Mouse (Mus musculus): ENCODE data around the gene Htr3b. TPM values are rescaled to one million over a fixed set of nuclear protein-coding genes. Genes with fewer than 3 reads are reported as not detected.
A peak's percentile ranks its signal among the peaks of the same experiment; 100 is the strongest.

Htr3b gene
- polyA plus RNA-seq, 1 experiment from 2014 or later, result not detected

GRCm38 (mm10) chr9:48916011-48916788 is 48.6 kb downstream of the Htr3b start:
- no peaks in the 10 kb centered on the region for H3K9me3 ChIP-seq (replicated peaks)
- no peak for ATAC-seq (ENCODE audit: insufficient number of reproducible peaks, low FRiP score)
- 65% methylated on average over 18 of the region's 18 CpGs for WGBS
- peaks cover 3% of the 10 kb centered on the region for H3K4me1 ChIP-seq (replicated peaks)
- H3K27me3 ChIP-seq (replicated peaks), result no peaks in the 10 kb centered on the region
- no peaks in the 10 kb centered on the region for H3K36me3 ChIP-seq
- no peak overlapping the region for H3K4me2 ChIP-seq
- no peak overlapping the region for H3K27ac ChIP-seq (ENCODE audit: poor library complexity, severe bottlenecking)
- no peak overlapping the region for H3K9ac ChIP-seq
- H3K4me3 ChIP-seq, result no peak overlapping the region

- H3K27ac ChIP-seq (ENCODE audit: poor library complexity, severe bottlenecking), result no peak within 1 kb of the TSS
- peaks cover 9% of the 10 kb centered on the region for H3K4me1 ChIP-seq (replicated peaks)
- WGBS, result 5% methylated on average over 9 of the region's 9 CpGs
- peaks cover 10% of the 10 kb centered on the region for H3K27me3 ChIP-seq (replicated peaks)
- no peaks in the 10 kb centered on the region for H3K9me3 ChIP-seq (replicated peaks)
- no peaks in the 10 kb centered on the region for H3K36me3 ChIP-seq
- no peak within 1 kb of the TSS for H3K4me3 ChIP-seq
- peak within 1 kb of the TSS; percentile 58 for H3K4me2 ChIP-seq
- peak; percentile 9; the same call in 1 of the 2 replicates for ATAC-seq (ENCODE audit: insufficient number of reproducible peaks, low FRiP score)
- 0 out of 2 replicates have a peak within 1 kb of the TSS, but pooled peaks have one; percentile 4 for H3K9ac ChIP-seq
These were observed 53.8 kb downstream of the Htr3b start, which contains the start of gene Htr3a for GRCm38 (mm10) chr9:48910885-48911537. TSS of gene Htr3a (minus strand) at chr9:48911099.

GRCm38 (mm10) chr9:48904421-48904820 is 60.4 kb downstream of the Htr3b start:
- Histone ChIP-seq H3K9me3 (replicated peaks) (no peaks in the 10 kb centered on the region), H3K36me3 (no peaks in the 10 kb centered on the region), H3K9ac (no peak overlapping the region), H3K4me2 (no peak overlapping the region), H3K4me1 (replicated peaks) (no peaks in the 10 kb centered on the region), H3K27ac (ENCODE audit: poor library complexity, severe bottlenecking) (no peak overlapping the region), H3K4me3 (no peak overlapping the region), H3K27me3 (replicated peaks) (peaks cover 7% of the 10 kb centered on the region; the same call in 1 of the 2 replicates)
- no peak for ATAC-seq (ENCODE audit: insufficient number of reproducible peaks, low FRiP score)
- 82% methylated on average over 5 of the region's 5 CpGs for WGBS

- Histone ChIP-seq H3K9me3 (replicated peaks) (no peaks in the 10 kb centered on the region), H3K4me2 (no peak overlapping the region), H3K27ac (ENCODE audit: poor library complexity, severe bottlenecking) (no peak overlapping the region), H3K36me3 (no peaks in the 10 kb centered on the region), H3K9ac (no peak overlapping the region), H3K4me1 (replicated peaks) (no peaks in the 10 kb centered on the region), H3K4me3 (no peak overlapping the region), H3K27me3 (replicated peaks) (peaks cover 7% of the 10 kb centered on the region; the same call in 1 of the 2 replicates)
- 67% methylated on average over 2 of the region's 2 CpGs for WGBS
- ATAC-seq (ENCODE audit: insufficient number of reproducible peaks, low FRiP score), result no peak
These were observed 61.0 kb downstream of the Htr3b start for GRCm38 (mm10) chr9:48903766-48904165.

- no peak overlapping the region for H3K4me3 ChIP-seq
- no peaks in the 10 kb centered on the region for H3K9me3 ChIP-seq (replicated peaks)
- no peak overlapping the region for H3K4me2 ChIP-seq
- no peak for ATAC-seq (ENCODE audit: insufficient number of reproducible peaks, low FRiP score)
- 15% methylated on average over 8 of the region's 8 CpGs for WGBS
- no peak overlapping the region for H3K9ac ChIP-seq
- no peaks in the 10 kb centered on the region for H3K36me3 ChIP-seq
- H3K27ac ChIP-seq (ENCODE audit: poor library complexity, severe bottlenecking), result no peak overlapping the region
- H3K4me1 ChIP-seq (replicated peaks), result no peaks in the 10 kb centered on the region
- H3K27me3 ChIP-seq (replicated peaks), result peaks cover 27% of the 10 kb centered on the region
These were observed 66.2 kb downstream of the Htr3b start for GRCm38 (mm10) chr9:48898551-48898950.

- H3K4me3 ChIP-seq, result no peak overlapping the region
- 30% methylated on average over 18 of the region's 18 CpGs for WGBS
These were observed 68.8 kb downstream of the Htr3b start for GRCm38 (mm10) chr9:48895819-48896536.

GRCm38 (mm10) chr9:48894755-48895154 is 70.0 kb downstream of the Htr3b start:
- no peak overlapping the region for H3K4me3 ChIP-seq
- H3K4me2 ChIP-seq, result no peak overlapping the region
- no peaks in the 10 kb centered on the region for H3K36me3 ChIP-seq
- no peak overlapping the region for H3K9ac ChIP-seq
- H3K27me3 ChIP-seq (replicated peaks), result peaks cover 25% of the 10 kb centered on the region
- no peak overlapping the region for H3K27ac ChIP-seq (ENCODE audit: poor library complexity, severe bottlenecking)
- ATAC-seq (ENCODE audit: insufficient number of reproducible peaks, low FRiP score), result no peak
- WGBS, result 62% methylated on average over 6 of the region's 6 CpGs
- no peaks in the 10 kb centered on the region for H3K9me3 ChIP-seq (replicated peaks)
- H3K4me1 ChIP-seq (replicated peaks), result no peaks in the 10 kb centered on the region

More at GRCm38 (mm10) chr9:48895819-48896536, 68.8 kb downstream of the Htr3b start:
- H3K4me1 ChIP-seq (replicated peaks), result no peaks in the 10 kb centered on the region
- H3K27ac ChIP-seq (ENCODE audit: poor library complexity, severe bottlenecking), result no peak overlapping the region
- peaks cover 27% of the 10 kb centered on the region for H3K27me3 ChIP-seq (replicated peaks)
- no peaks in the 10 kb centered on the region for H3K36me3 ChIP-seq
- no peak for ATAC-seq (ENCODE audit: insufficient number of reproducible peaks, low FRiP score)
- no peak overlapping the region for H3K9ac ChIP-seq
- H3K4me2 ChIP-seq, result no peak overlapping the region
- no peaks in the 10 kb centered on the region for H3K9me3 ChIP-seq (replicated peaks)

GRCm38 (mm10) chr9:48893986-48894385 is 70.8 kb downstream of the Htr3b start:
- Histone ChIP-seq H3K27me3 (replicated peaks) (peaks cover 22% of the 10 kb centered on the region), H3K27ac (ENCODE audit: poor library complexity, severe bottlenecking) (no peak overlapping the region), H3K4me2 (no peak overlapping the region), H3K4me3 (no peak overlapping the region), H3K9ac (no peak overlapping the region), H3K36me3 (no peaks in the 10 kb centered on the region), H3K4me1 (replicated peaks) (no peaks in the 10 kb centered on the region), H3K9me3 (replicated peaks) (no peaks in the 10 kb centered on the region)
- ATAC-seq (ENCODE audit: insufficient number of reproducible peaks, low FRiP score), result no peak
- WGBS, result 24% methylated on average over 3 of the region's 3 CpGs

GRCm38 (mm10) chr9:48889093-48889492 is 75.7 kb downstream of the Htr3b start:
- Histone ChIP-seq H3K4me2 (no peak overlapping the region), H3K9ac (no peak overlapping the region), H3K36me3 (no peaks in the 10 kb centered on the region), H3K4me3 (no peak overlapping the region), H3K9me3 (replicated peaks) (no peaks in the 10 kb centered on the region), H3K4me1 (replicated peaks) (no peaks in the 10 kb centered on the region), H3K27me3 (replicated peaks) (no peaks in the 10 kb centered on the region; the same call in none of the 2 replicates), H3K27ac (ENCODE audit: poor library complexity, severe bottlenecking) (no peak overlapping the region)
- 72% methylated on average over 7 of the region's 7 CpGs for WGBS
- no peak for ATAC-seq (ENCODE audit: insufficient number of reproducible peaks, low FRiP score)
